Mouse (Mus musculus) liver, embryonic 16.5 days (tissue): ENCODE data around the gene Ifnl2. TPM values are rescaled to one million over a fixed set of nuclear protein-coding genes. Genes with fewer than 3 reads are reported as not detected.
"Not testable (repeated sequence)": the region's sequence is repeated elsewhere in the genome, so short reads cannot be mapped to it uniquely, and the experiment has no call there.

Experiments
- ATAC-seq: fragments of 200-750 bp; cut with Nextera tagmentation; 2 replicates; pipeline ENCODE4 v1.8.0; 2017; ENCODE audit warnings: low read depth, mild to moderate bottlenecking, moderate number of reproducible peaks, moderate library complexity
- H3K27ac ChIP-seq: fragments of 300-500 bp; sonication (generic); 2 replicates; pipeline ENCODE4 v1.5.1; 2014; ENCODE audit warnings: mild to moderate bottlenecking, low read length
- H3K27me3 ChIP-seq: fragments of 300-500 bp; sonication (generic); 2 replicates; pipeline ENCODE4 v1.6.1; 2014; ENCODE audit warnings: low read depth, low read length, mixed read lengths; ENCODE audit not compliant: control insufficient read depth, insufficient read depth
- H3K36me3 ChIP-seq: fragments of 300-500 bp; sonication (generic); 2 replicates; pipeline ENCODE4 v1.6.1; 2014; ENCODE audit warnings: mild to moderate bottlenecking; ENCODE audit not compliant: control insufficient read depth, insufficient read depth
- H3K4me1 ChIP-seq: fragments of 300-500 bp; sonication (generic); 2 replicates; pipeline ENCODE4 v1.6.1; 2014; ENCODE audit warnings: low read depth, low read length, mixed read lengths; ENCODE audit not compliant: control insufficient read depth
- H3K4me2 ChIP-seq: fragments of 300-500 bp; sonication (generic); 2 replicates; pipeline ENCODE4 v1.6.1; 2014; ENCODE audit warnings: low read depth, low read length, mixed read lengths
- H3K4me3 ChIP-seq: fragments of 300-500 bp; sonication (generic); 2 replicates; pipeline ENCODE4 v1.5.1; 2014; ENCODE audit warnings: low read depth, mild to moderate bottlenecking, low read length
- H3K9ac ChIP-seq: fragments of 300-500 bp; sonication (generic); 2 replicates; pipeline ENCODE4 v1.6.1; 2014; ENCODE audit warnings: low read depth, low read length
- H3K9me3 ChIP-seq: fragments of 300-500 bp; sonication (generic); replicated peaks from 2 replicates; pipeline ENCODE4 v1.6.1; 2016; ENCODE audit warnings: low read length; ENCODE audit not compliant: control insufficient read depth
- WGBS: fragments of 180-500 bp; shearing (Covaris S2); extraction: QIAGEN DNeasy Blood & Tissue Kit; methylation state at CpG from one replicate; pipeline ENCODE4 v1.1.7; 2014; ENCODE audit not compliant: insufficient replicate concordance; 5-methylcytosine and 5-hydroxymethylcytosine counted together
- polyA plus RNA-seq: library from polyadenylated mRNA; unstranded; fragments of >200 nt; fragmentation: Nextera tagmentation; extraction: Ambion mirVana; gene quantifications from 2 replicates; pipeline ENCODE4 v1.2.1, GENCODE M21; 2015

Ifnl2 gene
- polyA plus RNA-seq, 1 experiment from 2014 or later, result not detected

GRCm38 (mm10) chr7:28545891-28546210, 35.6 kb upstream of the Ifnl2 start:
- 42% methylated on average over 7 of the region's 7 CpGs for WGBS
- Histone ChIP-seq H3K4me2 (no peak overlapping the region), H3K9me3 (no peaks in the 10 kb centered on the region), H3K36me3 (no peaks in the 10 kb centered on the region), H3K27ac (no peak overlapping the region), H3K27me3 (peaks cover 36% of the 10 kb centered on the region), H3K4me1 (no peaks in the 10 kb centered on the region), H3K4me3 (no peak overlapping the region), H3K9ac (no peak overlapping the region)
- ATAC-seq, result no peak

GRCm38 (mm10) chr7:28545048-28545890, 35.0 kb upstream of the Ifnl2 start:
- ATAC-seq, result no peak
- H3K27me3 ChIP-seq, result peaks cover 36% of the 10 kb centered on the region

DNA sequence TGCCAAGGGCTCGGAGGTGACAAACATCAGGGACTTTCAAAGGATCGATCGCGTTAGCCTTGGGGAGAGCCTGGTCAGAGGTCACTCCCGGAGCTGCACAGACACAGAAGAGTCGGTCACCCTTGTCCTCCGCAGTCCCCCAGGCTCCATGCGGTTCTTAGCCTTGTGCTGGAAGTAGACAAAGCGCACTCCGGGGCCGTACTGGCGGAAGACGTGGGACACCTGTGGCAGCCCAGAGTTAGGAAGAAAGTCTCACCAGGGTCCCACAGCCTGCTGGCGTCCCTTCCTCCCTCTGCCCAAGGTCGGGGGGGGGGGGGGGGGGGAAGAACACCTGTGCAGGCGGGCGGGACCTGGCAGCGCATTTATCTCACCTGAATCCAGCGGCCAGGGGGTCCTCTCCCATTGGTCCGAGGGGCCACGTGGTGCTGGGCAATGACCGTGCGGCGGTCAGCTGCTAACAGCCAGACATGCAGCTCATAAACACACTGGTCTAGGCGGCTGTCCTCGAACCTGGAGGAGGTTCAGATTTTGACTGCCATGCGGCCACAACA, 33.9 kb upstream of the Ifnl2 start:
- Histone ChIP-seq H3K36me3 (no peaks in the 10 kb centered on the region), H3K4me3 (no peak overlapping the region), H3K9me3 (no peaks in the 10 kb centered on the region), H3K4me1 (no peaks in the 10 kb centered on the region), H3K27ac (no peak overlapping the region), H3K9ac (no peak overlapping the region), H3K4me2 (peak overlapping the region; percentile 43), H3K27me3 (peaks cover 36% of the 10 kb centered on the region)
- ATAC-seq, result peak; percentile 68
- 12% methylated on average over 25 of the region's 27 CpGs for WGBS

More at GRCm38 (mm10) chr7:28545048-28545890, 35.0 kb upstream of the Ifnl2 start:
- WGBS, result 18% methylated on average over 14 of the region's 14 CpGs
- Histone ChIP-seq H3K27ac (no peak overlapping the region), H3K36me3 (no peaks in the 10 kb centered on the region), H3K9ac (no peak overlapping the region), H3K4me1 (no peaks in the 10 kb centered on the region), H3K9me3 (no peaks in the 10 kb centered on the region), H3K4me3 (no peak overlapping the region), H3K4me2 (no peak overlapping the region)

DNA sequence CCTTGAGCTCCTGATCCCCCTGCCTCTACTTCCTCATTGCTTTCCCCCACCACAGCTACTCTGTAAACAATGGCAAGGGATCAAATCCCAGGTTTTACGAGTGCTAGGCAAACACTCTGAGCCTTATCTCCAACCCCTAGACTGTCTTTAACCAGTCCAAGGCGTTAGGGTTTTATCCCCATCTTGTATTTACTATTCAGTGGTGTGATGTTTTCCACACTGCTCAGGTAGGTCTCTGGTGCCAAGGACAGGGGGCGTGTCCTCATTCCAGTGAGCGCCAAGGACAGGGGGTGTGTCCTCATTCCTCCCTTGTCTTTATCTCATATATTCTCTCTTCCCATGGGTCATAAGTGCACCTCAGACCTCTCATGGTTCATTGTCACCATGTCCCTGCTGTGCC, 30.3 kb upstream of the Ifnl2 start, which contains the start of gene Sycn:
TSS of gene Sycn (plus strand) at position 360 of the 400 bp plus-strand sequence.
- Histone ChIP-seq H3K27ac (no peak within 1 kb of the TSS), H3K27me3 (peaks cover 14% of the 10 kb centered on the region), H3K4me2 (no peak within 1 kb of the TSS), H3K9me3 (no peaks in the 10 kb centered on the region), H3K36me3 (no peaks in the 10 kb centered on the region), H3K4me3 (no peak within 1 kb of the TSS), H3K9ac (no peak within 1 kb of the TSS), H3K4me1 (no peaks in the 10 kb centered on the region)
- ATAC-seq, result no peak
- 56% methylated on average over 4 of the region's 4 CpGs for WGBS

- not testable (repeated sequence) for H3K36me3 ChIP-seq, H3K27ac ChIP-seq, H3K4me3 ChIP-seq, H3K4me2 ChIP-seq, H3K9ac ChIP-seq, ATAC-seq, H3K27me3 ChIP-seq, H3K9me3 ChIP-seq, H3K4me1 ChIP-seq
- 67% methylated on average over 6 of the region's 6 CpGs for WGBS
Measured at GRCm38 (mm10) chr7:28538886-28539285, 28.6 kb upstream of the Ifnl2 start.

DNA sequence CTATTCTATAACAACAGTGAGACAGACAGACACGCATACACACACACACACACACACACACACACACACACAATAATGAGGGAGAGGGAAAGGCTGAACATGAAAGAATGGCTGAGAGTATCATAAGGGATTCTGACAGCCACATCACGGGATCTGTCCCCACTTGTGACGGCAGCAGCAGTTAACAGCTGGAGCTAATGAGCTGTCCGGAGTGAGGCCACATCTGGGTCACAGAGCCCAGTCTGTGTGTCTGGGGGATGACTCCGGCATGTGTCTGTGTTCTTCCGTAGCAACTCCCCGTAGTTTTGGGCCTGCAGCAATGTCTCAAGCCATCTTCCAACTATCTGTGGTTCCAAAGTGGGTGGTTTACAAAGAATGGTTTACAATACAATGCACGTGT, 21.8 kb upstream of the Ifnl2 start:
- H3K4me2 ChIP-seq, result no peak overlapping the region
- no peak overlapping the region for H3K9ac ChIP-seq
- no peaks in the 10 kb centered on the region for H3K27me3 ChIP-seq
- WGBS, result 74% methylated on average over 8 of the region's 8 CpGs
- no peak overlapping the region for H3K4me3 ChIP-seq
- no peaks in the 10 kb centered on the region for H3K4me1 ChIP-seq
- H3K36me3 ChIP-seq, result no peaks in the 10 kb centered on the region
- no peak overlapping the region for H3K27ac ChIP-seq
- no peak for ATAC-seq
- H3K9me3 ChIP-seq, result no peaks in the 10 kb centered on the region

- H3K9me3 ChIP-seq, result no peaks in the 10 kb centered on the region
- 0 out of 2 replicates have a peak overlapping the region, but pooled peaks have one; percentile 19 for H3K4me2 ChIP-seq
- 3% methylated on average over 19 of the region's 19 CpGs for WGBS
- H3K36me3 ChIP-seq, result no peaks in the 10 kb centered on the region
- no peak overlapping the region for H3K27ac ChIP-seq
- no peaks in the 10 kb centered on the region for H3K27me3 ChIP-seq
- no peak overlapping the region for H3K9ac ChIP-seq
- peak; percentile 64 for ATAC-seq
- no peaks in the 10 kb centered on the region for H3K4me1 ChIP-seq
- no peak overlapping the region for H3K4me3 ChIP-seq
Measured at GRCm38 (mm10) chr7:28527922-28528719, 17.9 kb upstream of the Ifnl2 start.

DNA sequence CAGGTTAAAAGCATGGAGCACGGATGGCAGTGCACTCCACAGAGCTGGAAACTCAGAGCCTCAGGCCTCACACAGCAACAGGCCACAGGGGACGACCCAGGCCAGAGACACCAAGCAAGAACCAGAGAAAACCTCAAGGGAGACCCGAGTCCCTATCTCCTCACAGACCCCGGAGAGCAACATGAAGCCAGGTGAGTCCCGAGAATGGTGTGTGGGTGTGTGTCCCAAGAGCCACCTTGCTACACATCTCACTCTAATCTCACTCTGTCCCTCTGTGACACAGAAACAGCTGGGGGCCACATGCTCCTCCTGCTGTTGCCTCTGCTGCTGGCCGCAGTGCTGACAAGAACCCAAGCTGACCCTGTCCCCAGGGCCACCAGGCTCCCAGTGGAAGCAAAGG, 12.3 kb upstream of the Ifnl2 start, which contains the start of gene Ifnl3:
TSS of gene Ifnl3 (plus strand) at position 301 of the 400 bp plus-strand sequence.
- H3K4me2 ChIP-seq, H3K4me3 ChIP-seq, H3K27me3 ChIP-seq, H3K36me3 ChIP-seq, ATAC-seq, H3K27ac ChIP-seq, H3K9ac ChIP-seq, H3K4me1 ChIP-seq, H3K9me3 ChIP-seq: not testable (repeated sequence)
- 61% methylated on average over 5 of the region's 6 CpGs for WGBS
